ENCODE assay signal across 10 mouse cellular contexts in the genomic region with DNA sequence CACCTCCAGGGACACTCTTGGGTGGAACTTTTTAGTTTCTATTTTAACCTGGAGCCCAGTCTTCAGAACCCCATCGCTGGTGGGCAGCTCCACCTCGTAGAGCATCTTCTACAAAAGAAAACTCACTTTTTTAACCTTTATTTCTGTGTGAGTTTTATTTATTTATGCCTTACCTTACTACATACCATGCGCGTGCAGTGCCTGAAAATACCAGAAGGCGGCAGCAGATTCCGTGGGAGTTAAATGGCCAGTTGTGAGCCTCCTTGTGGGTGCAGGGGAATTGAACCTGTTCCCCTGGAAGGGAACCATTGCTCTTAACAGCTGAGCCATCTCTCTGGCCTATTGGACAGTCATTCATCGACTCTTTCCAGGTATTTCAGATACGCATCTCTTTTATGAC. TPM values are rescaled to one million over a fixed set of nuclear protein-coding genes. Genes with fewer than 3 reads are reported as not detected.
DNase-seq lines count a peak whose midpoint lies in the region; TF ChIP-seq lines count a peak whose summit lies in the region.
"Had no signal": no experiment of that assay in that cellular context is flagged by ENCODE, and none has a peak within 500 bp of the region (broad histone marks: within the 10 kb centered on the region; RNA-seq: fewer than 3 reads in every experiment).

No protein-coding gene starts in this region.

- no peak overlapping the region for H3K4me3 ChIP-seq in testis, adult 2 months (ENCODE audit: control insufficient read depth, low read depth, low read length)
- no peak overlapping the region for H3K4me3 ChIP-seq in lung, adult 2 months (replicated peaks; ENCODE audit: extremely low read depth, low read depth, low read length)
- H3K4me3 ChIP-seq: hindbrain, embryonic 15.5 days; stomach, embryonic 15.5 days had no signal

- no peak overlapping the region for H3K27ac ChIP-seq in testis, adult 2 months (ENCODE audit: control insufficient read depth, insufficient read depth, low read depth, low read length)
- H3K27ac ChIP-seq: hindbrain, embryonic 15.5 days; stomach, embryonic 15.5 days had no signal

- H3K36me3 ChIP-seq in testis, adult 2 months (ENCODE audit: control insufficient read depth, insufficient read depth, low read length): no peaks in the 10 kb centered on the region
- H3K36me3 ChIP-seq: hindbrain, embryonic 15.5 days; stomach, embryonic 15.5 days had no signal

- DNase-seq in testis, postnatal 14 days (ENCODE audit: low spot score): no peak
- DNase-seq in adrenal gland, postnatal 10 days: peak; percentile 86
- peak; percentile 49 for DNase-seq in embryo, embryonic 9.5 days (ENCODE audit: extremely low spot score)
- peak; percentile 81 for DNase-seq in kidney, postnatal 10 days
- peak; percentile 83 for DNase-seq in lung, adult 2 months
- DNase-seq in right cerebral cortex, postnatal 14 days: peak; percentile 61
- peak; percentile 31 to 77 for DNase-seq in urinary bladder, postnatal 4 days (ENCODE audit: low spot score in 2 of 2)

- no peaks in the 10 kb centered on the region for H3K27me3 ChIP-seq in testis, adult 2 months (ENCODE audit: control insufficient read depth, insufficient read depth, low read length)
- H3K27me3 ChIP-seq: hindbrain, embryonic 15.5 days; stomach, embryonic 15.5 days had no signal

- 0 out of 2 replicates have a peak, but pooled peaks have one; percentile 26 for TF ChIP-seq CTCF in testis, adult 2 months (IDR thresholded peaks at IDR 0.05; ENCODE audit: control insufficient read depth, insufficient read depth, insufficient replicate concordance, low read depth, low read length)
- TF ChIP-seq CTCF in lung, adult 2 months (IDR thresholded peaks at IDR 0.05; ENCODE audit: insufficient read depth, low read length): peak; percentile 80

- H3K4me1 ChIP-seq in testis, adult 2 months (ENCODE audit: control insufficient read depth, insufficient read depth, low read length): no peaks in the 10 kb centered on the region
- no peaks in the 10 kb centered on the region for H3K4me1 ChIP-seq in lung, adult 2 months (ENCODE audit: control insufficient read depth, insufficient read depth, low read length)
- H3K4me1 ChIP-seq: hindbrain, embryonic 15.5 days; stomach, embryonic 15.5 days had no signal

- no peak for TF ChIP-seq POLR2A in testis, adult 2 months (IDR thresholded peaks at IDR 0.05; ENCODE audit: control insufficient read depth, low read depth, low read length)
- no peak for TF ChIP-seq POLR2A in lung, adult 2 months (IDR thresholded peaks at IDR 0.05; ENCODE audit: borderline replicate concordance, extremely low read depth, low read depth, low read length)

- 35% methylated on average over 8 of the region's 8 CpGs for WGBS in lung, adult 2 months

RNA-seq across cellular contexts. Expression of gene C1s2, which starts 5.1 kb away (rescaled TPM):
- polyA plus RNA-seq in testis, adult 2 months (2012; rRNA removed): 0.19 and 0.32 TPM in 2 replicates
- 1 to 10 TPM; 2.5 to 4.2 TPM for total RNA-seq in adrenal gland, postnatal 10 days (2021)
- 0.06 TPM in 1 of 2 replicates, not detected in the other for polyA plus RNA-seq in lung, adult 2 months (2012; rRNA removed)

RNA-seq across cellular contexts. Expression of gene Lpcat3, which starts 21.8 kb away (rescaled TPM):
- 282 and 286 TPM in 2 replicates for polyA plus RNA-seq in testis, adult 2 months (2012; rRNA removed)
- 10 to 100 TPM; 80.8 to 85.7 TPM for total RNA-seq in adrenal gland, postnatal 10 days (2021)
- polyA plus RNA-seq in lung, adult 2 months (2012; rRNA removed): 83.3 and 112 TPM in 2 replicates
